Mouse (Mus musculus): Measurements from ENCODE around the gene Hsd3b4. TPM values are rescaled to one million over a fixed set of nuclear protein-coding genes. Genes with fewer than 3 reads are reported as not detected.
"Not testable (repeated sequence)": the region's sequence is repeated elsewhere in the genome, so short reads cannot be mapped to it uniquely, and the experiment has no call there.

Gene Hsd3b4
- polyA plus RNA-seq, 1 experiment from 2014 or later, result not detected

GRCm38 (mm10) chr3:98469323-98469722 lies 41.0 kb downstream of the Hsd3b4 start:
- WGBS, result 88% methylated on average over 1 of the region's 2 CpGs
- not testable (repeated sequence) for H3K4me1 ChIP-seq

GRCm38 (mm10) chr3:98457026-98457425 lies 53.3 kb downstream of the Hsd3b4 start, which contains the start of gene Gm4450:
TSS of gene Gm4450 (minus strand) at chr3:98457126.
- H3K4me1 ChIP-seq; H3K4me3 ChIP-seq; DNase-seq (ENCODE audit: low spot score); H3K27me3 ChIP-seq (ENCODE audit: low read depth, poor library complexity, severe bottlenecking); H3K9me3 ChIP-seq (replicated peaks); H3K36me3 ChIP-seq; H3K27ac ChIP-seq: not testable (repeated sequence)
- WGBS, result 100% methylated on average over 1 of the region's 1 CpGs

More at GRCm38 (mm10) chr3:98469323-98469722, 41.0 kb downstream of the Hsd3b4 start:
- not testable (repeated sequence) for H3K4me3 ChIP-seq; H3K27ac ChIP-seq; H3K36me3 ChIP-seq; DNase-seq (ENCODE audit: low spot score); H3K9me3 ChIP-seq (replicated peaks); H3K27me3 ChIP-seq (ENCODE audit: low read depth, poor library complexity, severe bottlenecking)

GRCm38 (mm10) chr3:98453786-98454185 lies 56.5 kb downstream of the Hsd3b4 start:
- not testable (repeated sequence) for H3K4me1 ChIP-seq; H3K27me3 ChIP-seq (ENCODE audit: low read depth, poor library complexity, severe bottlenecking); H3K4me3 ChIP-seq; H3K36me3 ChIP-seq; H3K9me3 ChIP-seq (replicated peaks); DNase-seq (ENCODE audit: low spot score); H3K27ac ChIP-seq
- 86% methylated on average over 5 of the region's 5 CpGs for WGBS

Other genes with a start within 250 kb of the Hsd3b4 start
- gene Hmgcs2, start 230.1 kb downstream of the Hsd3b4 start, polyA plus RNA-seq (2016; fragmentation: Nextera tagmentation; extraction: Ambion mirVana), result 0.28 and 0.35 TPM in 2 replicates
- 357 and 401 TPM in 2 replicates for gene Phgdh, start 170.5 kb downstream of the Hsd3b4 start, polyA plus RNA-seq (2016; fragmentation: Nextera tagmentation; extraction: Ambion mirVana)
- 7.8 and 9.4 TPM in 2 replicates for gene Zfp697, start 128.1 kb downstream of the Hsd3b4 start, polyA plus RNA-seq (2016; fragmentation: Nextera tagmentation; extraction: Ambion mirVana)
- gene Gm4450, start 53.4 kb downstream of the Hsd3b4 start, polyA plus RNA-seq (2016; fragmentation: Nextera tagmentation; extraction: Ambion mirVana), result not detected in 2 replicates
- gene Gm10681, start 78.3 kb upstream of the Hsd3b4 start, polyA plus RNA-seq (2016; fragmentation: Nextera tagmentation; extraction: Ambion mirVana), result not detected in 2 replicates
- gene Hsd3b5, start 119.7 kb upstream of the Hsd3b4 start, polyA plus RNA-seq (2016; fragmentation: Nextera tagmentation; extraction: Ambion mirVana), result not detected in 2 replicates
- 0.05 TPM in 1 of 2 replicates, not detected in the other for gene Hsd3b2, start 214.0 kb upstream of the Hsd3b4 start, polyA plus RNA-seq (2016; fragmentation: Nextera tagmentation; extraction: Ambion mirVana)

Data from limb, embryonic 10.5 days (tissue).